Mouse (Mus musculus) stomach, postnatal 0 days (tissue): ENCODE results near the gene Gm8356. TPM values are rescaled to one million over a fixed set of nuclear protein-coding genes. Genes with fewer than 3 reads are reported as not detected.
"Not testable (repeated sequence)": the region's sequence is repeated elsewhere in the genome, so short reads cannot be mapped to it uniquely, and the experiment has no call there.

Source experiments
- ATAC-seq: fragments of 200-750 bp; cut with Nextera tagmentation; 2 replicates; pipeline ENCODE4 v1.8.0; 2017; ENCODE audit not compliant: low FRiP score, low TSS enrichment
- DNase-seq: peaks from one replicate; pipeline ENCODE4 v3.0.0-alpha.2; 2016; ENCODE audit warnings: low spot score
- H3K27ac ChIP-seq: fragments of 300-500 bp; sonication (generic); replicated peaks from 2 replicates; pipeline ENCODE4 v1.5.1; 2014; ENCODE audit warnings: mild to moderate bottlenecking, control low read depth
- H3K27me3 ChIP-seq: fragments of 300-500 bp; sonication (generic); 2 replicates; pipeline ENCODE4 v1.6.1; 2014; ENCODE audit warnings: low read length; ENCODE audit not compliant: control insufficient read depth, insufficient read depth
- H3K36me3 ChIP-seq: fragments of 300-500 bp; sonication (generic); 2 replicates; pipeline ENCODE4 v1.6.1; 2014; ENCODE audit warnings: low read length, mixed read lengths; ENCODE audit not compliant: control insufficient read depth, insufficient read depth
- H3K4me1 ChIP-seq: fragments of 300-500 bp; sonication (generic); replicated peaks from 2 replicates; pipeline ENCODE4 v1.6.1; 2014; ENCODE audit warnings: antibody characterized with exemption; ENCODE audit not compliant: control insufficient read depth, insufficient read depth
- H3K4me2 ChIP-seq: fragments of 300-500 bp; sonication (generic); replicated peaks from 2 replicates; pipeline ENCODE4 v1.6.1; 2014; ENCODE audit warnings: low read depth, mild to moderate bottlenecking, control low read depth, moderate library complexity
- H3K4me3 ChIP-seq: fragments of 300-500 bp; sonication (generic); 2 replicates; pipeline ENCODE4 v1.5.1; 2014; ENCODE audit warnings: low read depth, low read length, control low read depth
- H3K9ac ChIP-seq: fragments of 300-500 bp; sonication (generic); 2 replicates; pipeline ENCODE4 v1.6.1; 2014; ENCODE audit warnings: mild to moderate bottlenecking, low read length, control low read depth, mixed read lengths
- H3K9me3 ChIP-seq: fragments of 300-500 bp; sonication (generic); 2 replicates; pipeline ENCODE4 v1.6.1; 2016; ENCODE audit warnings: low read length; ENCODE audit not compliant: control insufficient read depth
- WGBS: fragments of 180-500 bp; shearing (Covaris S2); extraction: QIAGEN DNeasy Blood & Tissue Kit; methylation state at CpG from one replicate; pipeline ENCODE4 v1.1.7; 2014; 5-methylcytosine and 5-hydroxymethylcytosine counted together
- polyA plus RNA-seq: library from polyadenylated mRNA; unstranded; fragments of >200 nt; fragmentation: Nextera tagmentation; extraction: Ambion mirVana; gene quantifications from 2 replicates; pipeline ENCODE4 v1.2.1, GENCODE M21; 2015

Gene Gm8356
- not detected in 2 replicates for polyA plus RNA-seq

GRCm38 (mm10) chr14:6537190-6537589 lies at the start of gene Gm8356:
Gene Gm8356, minus strand, starts transcription at chr14:6537290.
- H3K4me3 ChIP-seq, H3K27me3 ChIP-seq, H3K4me2 ChIP-seq, DNase-seq, H3K9ac ChIP-seq, H3K36me3 ChIP-seq, ATAC-seq, H3K27ac ChIP-seq, H3K9me3 ChIP-seq, H3K4me1 ChIP-seq: not testable (repeated sequence)
- WGBS: no CpG with 5 or more reads among the region's 2 CpGs

- H3K4me3 ChIP-seq, H3K4me2 ChIP-seq, H3K27ac ChIP-seq, H3K9ac ChIP-seq, H3K27me3 ChIP-seq, H3K4me1 ChIP-seq, ATAC-seq, H3K36me3 ChIP-seq, H3K9me3 ChIP-seq, DNase-seq: not testable (repeated sequence)
- 46% methylated on average over 1 of the region's 1 CpGs for WGBS
These were observed 50.8 kb downstream of the Gm8356 start for GRCm38 (mm10) chr14:6486331-6486730.

GRCm38 (mm10) chr14:6485541-6485940 lies 51.5 kb downstream of the Gm8356 start:
- H3K27ac ChIP-seq, ATAC-seq, H3K9ac ChIP-seq, H3K4me1 ChIP-seq, H3K36me3 ChIP-seq, H3K9me3 ChIP-seq, H3K4me2 ChIP-seq, H3K4me3 ChIP-seq, DNase-seq, H3K27me3 ChIP-seq: not testable (repeated sequence)
- WGBS: no CpG with 5 or more reads among the region's 1 CpGs

- not testable (repeated sequence) for H3K27ac ChIP-seq, H3K27me3 ChIP-seq, H3K4me1 ChIP-seq, H3K4me3 ChIP-seq, H3K9me3 ChIP-seq, H3K4me2 ChIP-seq, DNase-seq, ATAC-seq, H3K9ac ChIP-seq, H3K36me3 ChIP-seq
- 55% methylated on average over 7 of the region's 8 CpGs for WGBS
These were observed 55.0 kb downstream of the Gm8356 start for GRCm38 (mm10) chr14:6482126-6482525.

Other genes with a start within 250 kb of the Gm8356 start
- gene Gm21103, start 232.4 kb downstream of the Gm8356 start, polyA plus RNA-seq: not detected in 2 replicates
- gene Gm3618, start 193.6 kb downstream of the Gm8356 start, polyA plus RNA-seq: not detected in 2 replicates
- gene Gm16440, start 147.0 kb downstream of the Gm8356 start, polyA plus RNA-seq: not detected in 2 replicates
- gene Gm3591, start 124.8 kb downstream of the Gm8356 start, polyA plus RNA-seq: 0.13 and 0.21 TPM in 2 replicates
- gene Gm3594, start 92.7 kb downstream of the Gm8356 start, polyA plus RNA-seq: not detected in 2 replicates
- 0.11 TPM in 1 of 2 replicates, not detected in the other for gene Gm3629, start 53.3 kb upstream of the Gm8356 start, polyA plus RNA-seq
- not detected in 2 replicates for gene Gm3460, start 85.1 kb upstream of the Gm8356 start, polyA plus RNA-seq
- 0.06 TPM in 1 of 2 replicates, not detected in the other for gene Gm10251, start 146.9 kb upstream of the Gm8356 start, polyA plus RNA-seq
- not detected in 2 replicates for gene Gm8050, start 183.0 kb upstream of the Gm8356 start, polyA plus RNA-seq
- gene Gm3636, start 205.0 kb upstream of the Gm8356 start, polyA plus RNA-seq: 1.2 and 1.4 TPM in 2 replicates
- gene Gm8362, start 237.1 kb upstream of the Gm8356 start, polyA plus RNA-seq: not detected in 2 replicates